Mouse (Mus musculus): ENCODE data around the gene Aars. TPM values are rescaled to one million over a fixed set of nuclear protein-coding genes. Genes with fewer than 3 reads are reported as not detected.
"Not testable (repeated sequence)": the region's sequence is repeated elsewhere in the genome, so short reads cannot be mapped to it uniquely, and the experiment has no call there.

The Aars gene
- polyA plus RNA-seq (2015; fragmentation: Nextera tagmentation; extraction: Ambion mirVana), result 28.5 and 37.9 TPM in 2 replicates

DNA sequence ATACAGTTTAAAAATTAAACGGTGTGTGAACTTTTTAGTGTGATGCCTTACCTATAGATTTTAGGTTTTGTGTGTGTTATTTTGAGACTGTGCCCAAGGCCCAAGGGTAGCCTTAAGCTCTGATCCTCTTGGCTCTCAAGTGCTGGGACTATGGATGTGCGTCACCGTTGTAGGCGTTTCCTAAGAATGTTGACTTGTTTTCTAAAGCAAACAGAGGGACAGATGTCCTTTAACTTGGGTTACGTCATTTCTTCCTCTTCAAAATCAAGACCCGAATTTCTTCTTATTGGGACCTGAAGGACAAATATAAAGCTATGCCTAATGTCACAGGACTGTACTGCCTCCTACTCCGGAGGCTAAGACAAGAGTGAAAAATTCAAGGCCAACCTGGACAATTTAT lies at the start of gene Aars:
TSS of gene Aars (plus strand) at position 229 of the 400 bp plus-strand sequence.
- Histone ChIP-seq H3K27ac (peak within 1 kb of the TSS; percentile 59), H3K9ac (peak within 1 kb of the TSS; percentile 61), H3K4me3 (peak within 1 kb of the TSS; percentile 69), H3K36me3 (peaks cover 12% of the 10 kb centered on the region), H3K9me3 (replicated peaks) (no peaks in the 10 kb centered on the region), H3K4me1 (replicated peaks) (peaks cover 16% of the 10 kb centered on the region), H3K27me3 (0 out of 2 replicates have a peak, but pooled peaks cover 13% of the 10 kb centered on the region), H3K4me2 (peak within 1 kb of the TSS; percentile 65)
- 97% methylated on average over 7 of the region's 7 CpGs for WGBS
- no peak for ATAC-seq (replicated peaks; ENCODE audit: insufficient number of reproducible peaks, insufficient read depth, low FRiP score, low read depth)

DNA sequence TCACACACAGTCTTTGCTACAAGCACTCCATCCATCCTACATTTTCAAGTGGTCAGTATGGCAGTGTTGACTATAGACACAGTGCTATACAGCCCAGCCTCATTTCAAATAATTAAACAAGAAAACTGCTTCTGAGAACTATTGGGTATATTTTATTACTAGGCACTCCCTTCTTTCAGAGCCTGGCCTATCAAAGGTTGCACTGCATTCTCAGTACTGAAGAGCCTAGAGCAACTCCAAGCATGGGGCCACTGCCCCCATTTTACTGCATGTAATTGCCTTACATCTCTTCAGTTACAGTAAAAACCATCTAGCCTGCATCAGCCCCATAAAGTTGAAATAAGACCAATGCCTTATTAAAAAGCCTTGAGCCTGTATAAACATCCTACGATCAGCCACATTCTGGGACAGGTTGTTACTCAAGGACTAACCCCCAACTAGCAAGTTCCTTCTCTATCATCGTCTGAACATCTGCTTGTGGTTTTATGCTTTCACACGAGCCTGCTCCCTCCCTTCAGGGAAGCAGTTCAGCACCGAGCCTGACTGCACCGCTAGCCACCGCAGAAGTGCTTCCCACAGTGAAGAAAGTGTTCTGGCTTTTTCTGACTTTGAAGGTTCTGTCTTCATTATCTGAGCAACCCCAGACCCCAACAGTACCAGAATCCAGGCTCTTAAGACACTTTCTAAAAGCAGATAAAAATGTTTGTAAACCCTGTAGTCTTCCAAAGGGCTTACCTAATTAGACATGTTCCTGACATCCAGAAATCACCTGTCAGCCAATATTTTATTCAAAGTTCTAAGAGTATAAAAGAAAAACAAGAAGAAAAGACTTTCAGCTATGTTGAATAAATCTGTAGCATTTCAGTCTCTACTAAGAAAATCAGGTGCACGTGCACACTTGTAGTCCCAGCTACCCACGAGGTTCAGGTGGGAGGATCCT lies 44.9 kb upstream of the Aars start:
- Histone ChIP-seq H3K27me3 (no peaks in the 10 kb centered on the region), H3K4me3 (no peak overlapping the region), H3K4me1 (replicated peaks) (no peaks in the 10 kb centered on the region), H3K36me3 (peaks cover 86% of the 10 kb centered on the region), H3K4me2 (no peak overlapping the region), H3K9me3 (replicated peaks) (no peaks in the 10 kb centered on the region), H3K9ac (no peak overlapping the region), H3K27ac (no peak overlapping the region)
- ATAC-seq (replicated peaks; ENCODE audit: insufficient number of reproducible peaks, insufficient read depth, low FRiP score, low read depth), result no peak
- WGBS, result 80% methylated on average over 8 of the region's 8 CpGs

DNA sequence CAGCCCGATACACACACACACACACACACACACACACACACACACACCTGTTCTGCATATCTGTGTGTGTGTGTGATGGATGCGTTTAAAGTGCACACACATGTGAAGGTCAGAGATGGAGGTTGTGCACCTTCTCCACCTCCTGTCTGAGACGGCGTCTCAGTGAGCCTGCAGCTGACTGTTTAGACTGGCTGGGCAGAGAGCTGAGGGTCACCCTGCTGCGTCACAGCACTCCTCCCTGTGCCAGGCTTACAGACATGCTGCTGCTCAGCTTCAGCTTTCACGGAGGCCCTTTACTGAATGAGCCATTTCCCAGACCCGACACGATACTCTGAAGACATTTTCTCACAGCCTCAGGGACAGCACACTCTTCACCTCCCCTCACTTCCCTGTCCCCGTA lies 42.9 kb upstream of the Aars start:
- WGBS, result 87% methylated on average over 9 of the region's 9 CpGs
- H3K27me3 ChIP-seq, result no peaks in the 10 kb centered on the region
- H3K36me3 ChIP-seq, result peaks cover 71% of the 10 kb centered on the region
- no peak overlapping the region for H3K4me3 ChIP-seq
- H3K9me3 ChIP-seq (replicated peaks), result no peaks in the 10 kb centered on the region
- H3K4me1 ChIP-seq (replicated peaks), result no peaks in the 10 kb centered on the region
- H3K27ac ChIP-seq, result no peak overlapping the region
- no peak overlapping the region for H3K9ac ChIP-seq
- H3K4me2 ChIP-seq, result no peak overlapping the region
- no peak for ATAC-seq (replicated peaks; ENCODE audit: insufficient number of reproducible peaks, insufficient read depth, low FRiP score, low read depth)

DNA sequence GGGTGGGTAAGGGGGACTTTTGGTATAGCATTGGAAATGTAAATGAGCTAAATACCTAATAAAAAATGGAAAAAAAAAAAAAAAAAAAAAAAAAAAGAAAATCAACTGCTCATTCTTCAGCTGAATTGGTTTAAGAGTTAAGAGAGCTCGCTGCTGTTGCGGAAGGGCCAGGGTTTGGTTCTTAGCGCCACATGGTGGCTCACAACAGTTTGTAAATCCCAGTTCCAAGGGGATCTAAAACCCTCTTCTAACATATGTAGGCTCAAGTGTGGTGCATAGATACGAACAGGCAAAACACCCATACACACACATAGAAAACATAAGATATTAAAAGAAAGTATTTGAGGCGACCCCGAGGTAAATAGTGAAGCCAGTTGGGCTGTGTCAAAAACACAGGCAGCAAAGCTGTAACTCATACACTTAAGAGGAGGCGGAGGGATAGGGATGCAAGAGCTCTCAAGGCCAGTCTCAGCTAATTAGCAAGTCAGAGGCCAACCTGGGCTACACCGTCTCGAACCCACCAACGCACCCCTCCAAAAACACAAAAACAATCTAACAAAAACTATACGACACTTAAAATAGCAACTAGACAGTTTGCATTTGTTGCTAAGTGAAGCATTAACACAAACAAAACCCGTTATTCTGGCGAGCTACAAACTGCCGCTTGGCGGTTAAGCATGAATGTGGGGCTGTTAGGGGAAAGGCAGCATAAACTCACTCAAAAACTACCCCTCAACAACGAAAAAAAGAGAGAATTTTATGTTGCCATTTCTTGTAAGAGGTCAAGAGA lies 36.1 kb upstream of the Aars start:
- Histone ChIP-seq H3K9ac (peak overlapping the region; percentile 81), H3K27me3 (no peaks in the 10 kb centered on the region), H3K4me2 (peak overlapping the region; percentile 74), H3K27ac (peak overlapping the region; percentile 84), H3K4me3 (peak overlapping the region; percentile 77), H3K9me3 (replicated peaks) (no peaks in the 10 kb centered on the region), H3K4me1 (replicated peaks) (peaks cover 12% of the 10 kb centered on the region), H3K36me3 (peaks cover 16% of the 10 kb centered on the region)
- ATAC-seq (replicated peaks; ENCODE audit: insufficient number of reproducible peaks, insufficient read depth, low FRiP score, low read depth), result no peak
- WGBS, result 36% methylated on average over 16 of the region's 16 CpGs

DNA sequence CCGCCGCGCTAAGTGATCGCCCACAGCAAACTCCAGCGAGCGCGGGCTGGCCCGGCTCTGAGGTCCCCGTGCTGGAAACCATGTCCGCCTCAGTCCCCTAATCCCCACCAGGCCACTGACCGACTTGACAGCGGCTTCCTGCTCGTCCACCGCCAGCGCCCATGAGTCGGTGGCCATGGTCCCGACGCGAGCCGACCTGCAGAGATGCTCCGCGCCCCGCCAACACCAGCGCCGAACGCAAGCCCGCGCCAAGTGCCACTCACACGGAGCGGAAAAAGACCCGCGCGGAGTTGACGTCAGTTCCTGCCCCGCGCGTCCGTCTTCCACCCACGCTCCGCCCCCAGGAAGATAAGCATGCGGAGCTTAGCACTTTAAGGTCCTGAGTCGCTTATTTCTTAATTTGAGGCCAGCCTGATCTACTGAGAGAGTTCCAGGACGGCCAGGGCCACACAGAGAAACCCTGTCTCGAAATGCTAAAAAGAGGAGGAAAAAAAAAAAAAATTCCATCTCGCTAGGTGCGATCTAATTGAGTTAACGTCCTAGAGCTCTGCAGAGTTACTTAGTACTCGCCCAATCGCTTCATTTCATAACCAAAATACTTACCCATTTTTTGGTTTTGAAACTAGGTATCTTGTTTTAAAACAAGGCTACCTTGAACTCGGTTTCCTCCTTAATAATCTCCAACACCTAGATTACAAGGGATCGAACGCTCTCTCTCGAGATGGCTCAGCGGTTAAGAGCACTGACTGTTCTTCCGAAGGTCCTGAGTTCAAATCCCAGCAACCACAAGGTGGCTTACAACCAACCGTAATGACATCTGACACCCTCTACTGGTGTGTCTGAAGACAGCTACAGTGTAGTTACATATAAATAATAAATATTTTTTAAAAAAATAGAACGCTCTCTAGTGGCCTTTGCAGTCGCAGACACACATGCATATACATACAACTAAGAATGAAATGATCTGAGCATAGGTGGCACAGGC lies 35.1 kb upstream of the Aars start, which contains the start of gene Ddx19a:
TSS of gene Ddx19a (minus strand) at position 254 of the 985 bp plus-strand sequence.
- H3K27ac ChIP-seq, result peak within 1 kb of the TSS; percentile 84
- H3K9ac ChIP-seq, result peak within 1 kb of the TSS; percentile 81
- peaks cover 12% of the 10 kb centered on the region for H3K4me1 ChIP-seq (replicated peaks)
- H3K4me3 ChIP-seq, result peak within 1 kb of the TSS; percentile 77
- H3K36me3 ChIP-seq, result peaks cover 5% of the 10 kb centered on the region; the same call in 1 of the 2 replicates
- 4% methylated on average over 58 of the region's 58 CpGs for WGBS
- H3K9me3 ChIP-seq (replicated peaks), result no peaks in the 10 kb centered on the region
- ATAC-seq (replicated peaks; ENCODE audit: insufficient number of reproducible peaks, insufficient read depth, low FRiP score, low read depth), result peak; percentile 89
- no peaks in the 10 kb centered on the region for H3K27me3 ChIP-seq
- peak within 1 kb of the TSS; percentile 74 for H3K4me2 ChIP-seq

DNA sequence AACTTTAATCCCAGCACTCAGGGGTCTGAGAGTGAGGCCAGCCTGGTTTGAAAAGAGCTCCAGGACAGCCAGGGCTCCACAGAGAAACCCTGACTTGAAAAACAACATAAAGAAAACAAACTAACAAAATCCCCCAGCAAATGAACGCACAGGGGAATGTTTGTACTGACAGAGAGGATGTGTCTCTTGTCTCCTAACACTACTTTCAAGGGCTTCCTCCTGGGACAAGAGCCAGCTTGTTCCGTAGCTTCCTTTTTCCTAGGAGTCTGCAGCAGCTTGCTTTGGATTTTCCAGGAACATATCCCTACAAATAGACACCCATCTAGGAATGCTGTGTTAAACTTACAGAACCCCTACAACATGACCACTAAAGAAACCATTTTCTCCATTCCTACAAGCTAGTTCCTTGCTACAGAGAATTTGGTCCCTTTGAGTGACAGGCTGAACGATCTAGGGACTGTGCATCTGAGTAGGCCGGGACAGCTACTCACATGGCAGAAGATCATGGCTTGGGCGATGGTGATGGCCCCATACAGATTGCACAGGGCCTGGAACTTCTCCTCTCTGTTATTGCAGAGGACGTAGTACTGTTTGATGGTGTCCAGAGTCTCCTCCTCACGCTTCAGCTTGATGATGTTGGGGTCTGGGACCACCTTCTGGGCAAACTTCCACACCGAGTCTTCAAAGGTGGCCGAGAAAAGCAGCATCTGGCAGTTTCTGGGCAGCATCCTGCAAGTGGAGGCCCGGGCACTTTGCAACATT lies 22.5 kb upstream of the Aars start:
- not testable (repeated sequence) for H3K4me1 ChIP-seq (replicated peaks); H3K4me3 ChIP-seq; H3K27me3 ChIP-seq; H3K27ac ChIP-seq; H3K4me2 ChIP-seq; ATAC-seq (replicated peaks; ENCODE audit: insufficient number of reproducible peaks, insufficient read depth, low FRiP score, low read depth); H3K9ac ChIP-seq; H3K9me3 ChIP-seq (replicated peaks)
- H3K36me3 ChIP-seq, result peaks cover 31% of the 10 kb centered on the region
- WGBS, result 84% methylated on average over 7 of the region's 10 CpGs

DNA sequence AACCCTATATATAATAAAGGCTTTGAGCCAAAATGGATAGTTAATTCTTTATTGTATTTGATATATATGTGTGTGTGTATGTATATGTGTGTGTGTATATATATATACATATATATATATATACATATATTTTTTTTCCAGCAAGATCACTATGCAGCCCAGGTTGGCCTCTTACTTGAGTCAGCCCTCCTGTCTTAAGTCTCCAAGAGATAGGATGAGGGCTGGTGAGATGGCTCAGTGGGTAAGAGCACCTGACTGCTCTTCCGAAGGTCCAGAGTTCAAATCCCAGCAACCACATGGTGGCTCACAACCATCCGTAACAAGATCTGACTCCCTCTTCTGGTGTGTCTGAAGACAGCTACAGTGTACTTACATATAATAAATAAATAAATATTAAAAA lies 6.3 kb upstream of the Aars start:
- not testable (repeated sequence) for H3K27me3 ChIP-seq; H3K9me3 ChIP-seq (replicated peaks); H3K36me3 ChIP-seq; H3K4me2 ChIP-seq; H3K9ac ChIP-seq; H3K27ac ChIP-seq; H3K4me1 ChIP-seq (replicated peaks); H3K4me3 ChIP-seq; ATAC-seq (replicated peaks; ENCODE audit: insufficient number of reproducible peaks, insufficient read depth, low FRiP score, low read depth)
- WGBS, result 71% methylated on average over 2 of the region's 2 CpGs

DNA sequence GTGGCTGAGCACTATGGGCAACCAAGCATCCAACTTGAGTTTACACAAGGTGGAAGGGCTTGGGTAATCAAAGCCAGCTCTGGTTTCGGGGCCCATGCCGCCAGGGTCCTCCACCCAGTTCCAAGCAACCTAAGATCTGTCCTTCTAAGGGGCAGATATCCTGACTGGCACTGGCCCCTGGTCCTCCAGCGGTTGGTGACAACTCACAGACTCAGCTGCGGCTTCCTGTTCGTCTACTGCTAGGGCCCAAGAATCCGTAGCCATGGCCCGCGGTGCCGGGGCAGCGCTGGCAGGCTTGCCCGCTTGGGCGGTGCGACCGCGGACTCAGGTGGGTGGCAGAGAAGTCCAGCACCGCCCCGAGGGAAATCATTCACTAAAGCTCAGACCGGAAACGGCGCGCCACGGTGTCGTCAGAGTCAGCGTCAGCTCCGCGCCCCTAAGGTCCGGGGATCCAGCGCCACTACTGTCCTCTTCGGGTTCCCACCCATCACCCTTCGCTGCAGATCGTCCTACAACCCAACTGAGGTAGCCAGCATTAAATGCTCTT lies 5.5 kb upstream of the Aars start:
- H3K4me1 ChIP-seq (replicated peaks), result 0 out of 2 replicates have a peak, but pooled peaks cover 2% of the 10 kb centered on the region
- peak overlapping the region; percentile 77 for H3K4me2 ChIP-seq
- H3K9ac ChIP-seq, result peak overlapping the region; percentile 77
- H3K27ac ChIP-seq, result peak overlapping the region; percentile 70
- peak overlapping the region; percentile 69 for H3K4me3 ChIP-seq
- 0 out of 2 replicates have a peak, but pooled peaks cover 8% of the 10 kb centered on the region for H3K27me3 ChIP-seq
- H3K9me3 ChIP-seq (replicated peaks), result no peaks in the 10 kb centered on the region
- H3K36me3 ChIP-seq, result no peaks in the 10 kb centered on the region
- peak; percentile 91 for ATAC-seq (replicated peaks; ENCODE audit: insufficient number of reproducible peaks, insufficient read depth, low FRiP score, low read depth)
- under 1% methylated on average over 31 of the region's 31 CpGs for WGBS

DNA sequence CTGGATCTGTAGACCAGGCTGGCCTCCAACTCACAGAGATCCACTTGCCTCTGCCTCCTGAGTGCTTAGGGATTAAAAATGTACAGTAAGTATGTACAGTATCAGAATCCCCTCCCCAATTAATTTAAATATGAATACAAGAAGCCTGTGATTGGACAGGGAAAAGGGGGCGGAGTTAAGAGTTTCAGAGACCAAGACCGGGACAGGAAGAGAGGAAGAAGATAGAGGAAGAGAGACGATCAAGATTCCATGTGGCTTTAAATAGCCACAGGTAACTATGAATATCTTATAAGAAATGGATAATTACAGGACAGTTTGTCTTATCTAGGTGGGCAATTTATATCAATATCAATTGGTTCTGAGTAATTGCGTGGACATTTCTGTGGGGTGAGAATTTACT lies 3.4 kb upstream of the Aars start:
- Histone ChIP-seq H3K36me3 (no peaks in the 10 kb centered on the region), H3K27ac (no peak overlapping the region), H3K4me2 (no peak overlapping the region), H3K9me3 (replicated peaks) (no peaks in the 10 kb centered on the region), H3K27me3 (0 out of 2 replicates have a peak, but pooled peaks cover 13% of the 10 kb centered on the region), H3K4me1 (replicated peaks) (peaks cover 6% of the 10 kb centered on the region), H3K9ac (no peak overlapping the region), H3K4me3 (no peak overlapping the region)
- no peak for ATAC-seq (replicated peaks; ENCODE audit: insufficient number of reproducible peaks, insufficient read depth, low FRiP score, low read depth)
- 43% methylated on average over 4 of the region's 4 CpGs for WGBS

DNA sequence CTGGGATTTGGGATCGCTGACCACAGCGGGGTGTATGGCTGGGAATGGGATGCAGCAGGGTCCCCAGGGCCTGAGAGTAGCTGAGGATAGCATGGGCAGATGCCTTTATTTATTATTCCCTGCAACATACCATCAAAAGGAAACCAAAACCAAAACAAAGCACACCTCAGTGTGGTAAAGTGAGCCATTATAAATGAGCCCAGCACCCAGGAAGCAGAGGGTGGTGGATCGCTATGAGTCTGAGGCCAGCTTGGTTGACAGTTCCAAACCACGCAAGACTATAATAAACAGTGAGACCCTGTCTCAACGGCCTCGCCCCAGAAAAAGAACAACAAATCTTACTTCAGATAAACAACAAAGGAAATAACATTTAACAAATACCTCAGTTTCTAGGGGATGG lies 2.9 kb upstream of the Aars start:
- H3K4me1 ChIP-seq (replicated peaks), result peaks cover 11% of the 10 kb centered on the region
- no peak for ATAC-seq (replicated peaks; ENCODE audit: insufficient number of reproducible peaks, insufficient read depth, low FRiP score, low read depth)
- no peak overlapping the region for H3K4me3 ChIP-seq
- no peak overlapping the region for H3K4me2 ChIP-seq
- no peaks in the 10 kb centered on the region for H3K36me3 ChIP-seq
- no peaks in the 10 kb centered on the region for H3K9me3 ChIP-seq (replicated peaks)
- H3K27ac ChIP-seq, result no peak overlapping the region
- H3K27me3 ChIP-seq, result 0 out of 2 replicates have a peak, but pooled peaks cover 13% of the 10 kb centered on the region
- WGBS, result 75% methylated on average over 6 of the region's 6 CpGs
- no peak overlapping the region for H3K9ac ChIP-seq
